Mouse (Mus musculus) midbrain, embryonic 11.5 days (tissue): ENCODE measurements around the gene Gpm6b. TPM values are rescaled to one million over a fixed set of nuclear protein-coding genes. Genes with fewer than 3 reads are reported as not detected.
A peak's percentile ranks its signal among the peaks of the same experiment; 100 is the strongest.

Experiments used
- ATAC-seq: fragments of 200-750 bp; cut with Nextera tagmentation; 2 replicates; pipeline ENCODE4 v1.8.0; 2017; ENCODE audit warnings: moderate TSS enrichment, moderate library complexity; ENCODE audit not compliant: low FRiP score
- DNase-seq: peaks from one replicate; pipeline ENCODE4 v3.0.0; 2015; ENCODE audit warnings: low spot score; ENCODE audit errors: missing footprints
- H3K27ac ChIP-seq: fragments of 300-500 bp; sonication (generic); 2 replicates; pipeline ENCODE4 v1.5.1; 2014; ENCODE audit warnings: low read depth, low read length
- H3K27me3 ChIP-seq: fragments of 300-500 bp; sonication (generic); 2 replicates; pipeline ENCODE4 v1.6.1; 2014; ENCODE audit warnings: mild to moderate bottlenecking, low read length, moderate library complexity, mixed read lengths; ENCODE audit not compliant: control insufficient read depth, insufficient read depth
- H3K36me3 ChIP-seq: fragments of 300-500 bp; sonication (generic); 2 replicates; pipeline ENCODE4 v1.6.1; 2014; ENCODE audit warnings: mild to moderate bottlenecking, low read length, moderate library complexity, mixed read lengths; ENCODE audit not compliant: control insufficient read depth, insufficient read depth
- H3K4me1 ChIP-seq: fragments of 300-500 bp; sonication (generic); 2 replicates; pipeline ENCODE4 v1.6.1; 2014; ENCODE audit warnings: low read length; ENCODE audit not compliant: control insufficient read depth, insufficient read depth
- H3K4me2 ChIP-seq: fragments of 300-500 bp; sonication (generic); 2 replicates; pipeline ENCODE4 v1.6.1; 2014; ENCODE audit warnings: mild to moderate bottlenecking, moderate library complexity
- H3K4me3 ChIP-seq: fragments of 300-500 bp; sonication (generic); 2 replicates; pipeline ENCODE4 v1.5.1; 2014; ENCODE audit warnings: low read depth, low read length
- H3K9ac ChIP-seq: fragments of 300-500 bp; sonication (generic); 2 replicates; pipeline ENCODE4 v1.6.1; 2014; ENCODE audit warnings: low read length
- H3K9me3 ChIP-seq: fragments of 300-500 bp; sonication (generic); 2 replicates; pipeline ENCODE4 v1.6.1; 2016; ENCODE audit warnings: low read length; ENCODE audit not compliant: control insufficient read depth
- WGBS: fragments of 180-500 bp; shearing (Covaris S2); extraction: QIAGEN DNeasy Blood & Tissue Kit; methylation state at CpG from one replicate; pipeline ENCODE4 v1.1.7; 2014; 5-methylcytosine and 5-hydroxymethylcytosine counted together
- polyA plus RNA-seq: library from polyadenylated mRNA; unstranded; fragments of >200 nt; fragmentation: Nextera tagmentation; extraction: Ambion mirVana; gene quantifications from 2 replicates; pipeline ENCODE4 v1.2.1, GENCODE M21; 2014

Gpm6b gene
- polyA plus RNA-seq, 1 experiment from 2014 or later: 102 TPM

- WGBS: 75% methylated on average over 3 of the region's 3 CpGs
- Histone ChIP-seq H3K4me2 (no peak overlapping the region), H3K36me3 (no peaks in the 10 kb centered on the region), H3K9me3 (no peaks in the 10 kb centered on the region), H3K9ac (no peak overlapping the region), H3K27ac (no peak overlapping the region), H3K4me1 (no peaks in the 10 kb centered on the region), H3K27me3 (peaks cover 4% of the 10 kb centered on the region; the same call in 1 of the 2 replicates), H3K4me3 (no peak overlapping the region)
- ATAC-seq (no peak), DNase-seq (no peak)
Measured at GRCm38 (mm10) chrX:166229750-166230149, 9.0 kb upstream of the Gpm6b start.

- H3K27me3 ChIP-seq: peaks cover 4% of the 10 kb centered on the region; the same call in 1 of the 2 replicates
- H3K4me2 ChIP-seq: no peak overlapping the region
- ATAC-seq (no peak), DNase-seq (no peak)
- no peaks in the 10 kb centered on the region for H3K36me3 ChIP-seq
- H3K9me3 ChIP-seq: no peaks in the 10 kb centered on the region
- no peaks in the 10 kb centered on the region for H3K4me1 ChIP-seq
- H3K4me3 ChIP-seq: no peak overlapping the region
- H3K27ac ChIP-seq: no peak overlapping the region
- 85% methylated on average over 6 of the region's 6 CpGs for WGBS
- no peak overlapping the region for H3K9ac ChIP-seq
Measured at GRCm38 (mm10) chrX:166230515-166231267, 8.0 kb upstream of the Gpm6b start.

- H3K9ac ChIP-seq: no peak overlapping the region
- H3K27ac ChIP-seq: no peak overlapping the region
- 49% methylated on average over 2 of the region's 2 CpGs for WGBS
- DNase-seq (no peak), ATAC-seq (no peak)
- no peak overlapping the region for H3K4me2 ChIP-seq
- H3K4me3 ChIP-seq: no peak overlapping the region
- no peaks in the 10 kb centered on the region for H3K36me3 ChIP-seq
- H3K4me1 ChIP-seq: no peaks in the 10 kb centered on the region
- no peaks in the 10 kb centered on the region for H3K9me3 ChIP-seq
- peaks cover 12% of the 10 kb centered on the region for H3K27me3 ChIP-seq
Measured at GRCm38 (mm10) chrX:166236131-166236530, 2.6 kb upstream of the Gpm6b start.

- no peaks in the 10 kb centered on the region for H3K9me3 ChIP-seq
- peak overlapping the region; percentile 50 for H3K4me3 ChIP-seq
- DNase-seq (peak; percentile 91), ATAC-seq (peak; percentile 20; the same call in 1 of the 2 replicates)
- peaks cover 10% of the 10 kb centered on the region for H3K27me3 ChIP-seq
- no peaks in the 10 kb centered on the region for H3K36me3 ChIP-seq
- H3K27ac ChIP-seq: no peak overlapping the region
- peak overlapping the region; percentile 61 for H3K9ac ChIP-seq
- 29% methylated on average over 13 of the region's 13 CpGs for WGBS
- H3K4me2 ChIP-seq: peak overlapping the region; percentile 86
- H3K4me1 ChIP-seq: no peaks in the 10 kb centered on the region
Measured at GRCm38 (mm10) chrX:166239520-166239919, 809 bp downstream of the Gpm6b start.

GRCm38 (mm10) chrX:166240751-166241150, 2.0 kb downstream of the Gpm6b start:
- H3K9me3 ChIP-seq: no peaks in the 10 kb centered on the region
- DNase-seq (no peak), ATAC-seq (no peak)
- no peak overlapping the region for H3K27ac ChIP-seq
- no peak overlapping the region for H3K4me3 ChIP-seq
- H3K27me3 ChIP-seq: peaks cover 13% of the 10 kb centered on the region
- WGBS: 68% methylated on average over 7 of the region's 7 CpGs
- H3K36me3 ChIP-seq: no peaks in the 10 kb centered on the region
- H3K9ac ChIP-seq: no peak overlapping the region
- no peak overlapping the region for H3K4me2 ChIP-seq
- H3K4me1 ChIP-seq: no peaks in the 10 kb centered on the region

GRCm38 (mm10) chrX:166243261-166243885, 4.7 kb downstream of the Gpm6b start:
- ATAC-seq (no peak), DNase-seq (no peak)
- H3K4me3 ChIP-seq: no peak overlapping the region
- no peaks in the 10 kb centered on the region for H3K9me3 ChIP-seq
- no peaks in the 10 kb centered on the region for H3K4me1 ChIP-seq
- WGBS: 41% methylated on average over 4 of the region's 4 CpGs
- no peak overlapping the region for H3K9ac ChIP-seq
- no peak overlapping the region for H3K4me2 ChIP-seq
- peaks cover 9% of the 10 kb centered on the region for H3K27me3 ChIP-seq
- H3K27ac ChIP-seq: no peak overlapping the region
- no peaks in the 10 kb centered on the region for H3K36me3 ChIP-seq

- peak; percentile 84 for DNase-seq
- no peak overlapping the region for H3K4me3 ChIP-seq
- no peaks in the 10 kb centered on the region for H3K4me1 ChIP-seq
- ATAC-seq: peak; percentile 86
- H3K9ac ChIP-seq: no peak overlapping the region
- H3K36me3 ChIP-seq: no peaks in the 10 kb centered on the region
- peaks cover under 1% of the 10 kb centered on the region for H3K27me3 ChIP-seq
- no peak overlapping the region for H3K4me2 ChIP-seq
- no peak overlapping the region for H3K27ac ChIP-seq
- no peaks in the 10 kb centered on the region for H3K9me3 ChIP-seq
- WGBS: 33% methylated on average over 1 of the region's 1 CpGs
Measured at GRCm38 (mm10) chrX:166271489-166271888, 32.8 kb downstream of the Gpm6b start.

GRCm38 (mm10) chrX:166272646-166273045, 33.9 kb downstream of the Gpm6b start:
- H3K9me3 ChIP-seq: no peaks in the 10 kb centered on the region
- WGBS: 93% methylated on average over 6 of the region's 6 CpGs
- H3K4me2 ChIP-seq: no peak overlapping the region
- no peak for DNase-seq
- H3K4me3 ChIP-seq: no peak overlapping the region
- ATAC-seq: no peak
- H3K27me3 ChIP-seq: peaks cover 3% of the 10 kb centered on the region
- no peaks in the 10 kb centered on the region for H3K36me3 ChIP-seq
- H3K27ac ChIP-seq: no peak overlapping the region
- no peaks in the 10 kb centered on the region for H3K4me1 ChIP-seq
- H3K9ac ChIP-seq: no peak overlapping the region

- Histone ChIP-seq H3K4me3 (no peak overlapping the region), H3K4me1 (no peaks in the 10 kb centered on the region), H3K4me2 (no peak overlapping the region), H3K9me3 (no peaks in the 10 kb centered on the region), H3K27ac (no peak overlapping the region), H3K27me3 (peaks cover 7% of the 10 kb centered on the region; the same call in 1 of the 2 replicates), H3K9ac (no peak overlapping the region), H3K36me3 (no peaks in the 10 kb centered on the region)
- WGBS: 97% methylated on average over 1 of the region's 1 CpGs
- DNase-seq (no peak), ATAC-seq (no peak)
Measured at GRCm38 (mm10) chrX:166279861-166280260, 41.1 kb downstream of the Gpm6b start.
